Mouse (Mus musculus) kidney, adult 9 months (tissue): ENCODE data around the gene Zfp593.

ENCODE experiments used
- DNase-seq: peaks from one replicate; pipeline ENCODE4 v3.0.0; 2022

Gene Zfp593

DNA sequence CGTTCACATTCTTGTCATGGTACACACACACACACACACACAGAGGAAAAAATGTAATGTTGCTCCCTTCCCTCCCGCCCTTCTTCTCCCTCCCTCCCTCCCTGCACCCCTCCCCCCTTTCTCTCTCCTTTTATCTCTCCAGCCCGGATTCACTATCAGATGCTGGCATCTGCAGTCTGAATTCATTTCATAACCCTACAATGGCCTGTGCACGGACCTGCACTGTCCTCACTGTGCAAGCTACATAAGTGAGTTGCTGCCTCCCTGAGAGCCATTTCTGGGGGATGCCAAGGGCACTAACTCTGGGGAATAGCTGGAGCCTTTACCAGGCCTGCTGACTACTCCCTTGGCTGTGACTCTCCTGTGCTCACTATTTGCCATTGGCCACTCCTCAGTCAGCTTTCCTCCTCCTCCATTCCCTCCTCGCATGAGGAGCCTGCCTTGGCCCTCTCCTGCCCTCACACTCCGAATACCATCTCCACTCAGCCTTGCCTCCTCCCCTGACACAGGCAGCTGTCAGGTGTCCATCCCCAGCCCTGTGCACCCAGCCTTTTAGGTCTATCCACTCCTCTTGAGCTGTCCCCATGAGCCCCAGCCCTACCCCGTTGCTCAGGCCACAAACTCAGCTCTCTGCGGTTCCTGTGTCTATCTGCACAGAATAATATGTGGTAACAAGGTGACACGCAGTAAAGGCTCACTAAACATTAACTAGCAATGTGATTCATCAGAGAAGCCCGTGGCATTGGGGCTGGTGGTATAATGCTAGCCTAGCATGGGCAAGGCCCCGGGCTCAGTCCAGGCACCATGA, 22.4 kb downstream of the Zfp593 start:
- peak; percentile 45 for DNase-seq

GRCm38 (mm10) chr4:134206488-134207053, 38.8 kb downstream of the Zfp593 start:
- no peak for DNase-seq

- DNase-seq = no peak
Measured at GRCm38 (mm10) chr4:134203340-134203896, 42.0 kb downstream of the Zfp593 start.

DNA sequence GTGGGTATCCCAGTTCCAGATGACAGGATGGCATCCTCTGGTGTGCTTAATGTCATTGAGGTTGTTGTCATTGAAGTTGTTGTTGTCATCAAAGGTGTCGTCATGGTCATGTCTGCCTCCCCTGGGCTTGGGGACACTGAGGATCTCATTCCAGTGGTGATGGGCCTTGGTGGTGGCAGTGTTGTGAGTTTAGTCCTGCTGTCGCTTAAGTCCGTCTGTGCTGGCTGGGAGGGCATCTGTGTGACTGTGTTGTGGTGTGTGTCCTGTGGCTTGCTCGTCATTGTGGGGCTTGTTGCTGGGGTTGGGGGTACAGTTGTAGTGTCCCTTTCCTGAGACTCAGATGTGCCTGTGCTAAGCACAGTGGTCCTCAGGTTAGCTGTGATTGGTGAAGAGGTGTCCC, 42.5 kb downstream of the Zfp593 start, which contains the start of gene Gm7534:
Gene Gm7534 (minus strand): TSS at position 101 of the 400 bp plus-strand sequence.
- DNase-seq = no peak

- DNase-seq = no peak
Measured at GRCm38 (mm10) chr4:134199371-134199770, 46.0 kb downstream of the Zfp593 start.
